Mouse (Mus musculus) ES-E14 (cell line): ENCODE measurements around the gene Tll2. TPM values are rescaled to one million over a fixed set of nuclear protein-coding genes. Genes with fewer than 3 reads are reported as not detected.

Experiments used
- DNase-seq: peaks from one replicate; pipeline ENCODE4 v3.0.0-alpha.2; 2013; ENCODE audit warnings: low read depth, low spot score
- H3K27ac ChIP-seq: 2 replicates; pipeline ENCODE4 v1.5.1; 2012; ENCODE audit warnings: low read depth, mild to moderate bottlenecking, low read length, moderate library complexity, mixed read lengths; ENCODE audit not compliant: poor library complexity, insufficient read depth, severe bottlenecking
- H3K36me3 ChIP-seq: 2 replicates; pipeline ENCODE4 v1.6.1; 2012; ENCODE audit warnings: mild to moderate bottlenecking, low read length, moderate library complexity, mixed read lengths; ENCODE audit not compliant: control insufficient read depth, poor library complexity, insufficient read depth, severe bottlenecking
- H3K4me1 ChIP-seq, 2 experiments: fragments of 150-350 bp in 1 of 2; sonication (generic) in 1 of 2; 2 replicates each; pipeline ENCODE4 v1.6.1; 2012; ENCODE audit warnings: low read length in 2 of 2, mild to moderate bottlenecking in 1 of 2, mixed read lengths in 1 of 2; ENCODE audit not compliant: control insufficient read depth in 2 of 2, insufficient read depth in 2 of 2, poor library complexity in 1 of 2
- H3K4me3 ChIP-seq, 2 experiments: fragments of 150-350 bp in 1 of 2; sonication (generic) in 1 of 2; 2 replicates each; pipeline ENCODE4 v1.5.1; 2012; ENCODE audit warnings: low read length in 2 of 2, low read depth in 1 of 2, mild to moderate bottlenecking in 1 of 2, mixed read lengths in 1 of 2; ENCODE audit not compliant: insufficient read depth in 1 of 2, poor library complexity in 1 of 2, severe bottlenecking in 1 of 2
- H3K9ac ChIP-seq: 2 replicates; pipeline ENCODE4 v1.6.1; 2012; ENCODE audit warnings: low read depth, mild to moderate bottlenecking, low read length, mixed read lengths; ENCODE audit not compliant: poor library complexity, insufficient read depth, severe bottlenecking
- H3K9me3 ChIP-seq: fragments of 150-350 bp; sonication (generic); 2 replicates; pipeline ENCODE4 v1.6.1; 2012; ENCODE audit warnings: low read depth, mild to moderate bottlenecking, low read length; ENCODE audit not compliant: control insufficient read depth, insufficient read depth
- CHD2 ChIP-seq: IDR thresholded peaks from 2 replicates; pipeline ENCODE4 v1.6.1; 2014; ENCODE audit warnings: mild to moderate bottlenecking, low read depth, low read length, inconsistent platforms
- HCFC1 ChIP-seq: IDR thresholded peaks from 2 replicates; pipeline ENCODE4 v1.6.1; 2012; ENCODE audit warnings: low read length, inconsistent platforms, borderline replicate concordance; ENCODE audit not compliant: insufficient read depth
- MAFK ChIP-seq: IDR thresholded peaks from 2 replicates; pipeline ENCODE4 v1.6.1; 2014; ENCODE audit warnings: mild to moderate bottlenecking, low read depth, low read length, inconsistent platforms; ENCODE audit not compliant: insufficient read depth
- ZC3H11A ChIP-seq: IDR thresholded peaks from 2 replicates; pipeline ENCODE4 v1.6.1; 2012; ENCODE audit warnings: low read depth, mild to moderate bottlenecking, inconsistent platforms, low read length, borderline replicate concordance
- ZNF384 ChIP-seq: IDR thresholded peaks from 2 replicates; pipeline ENCODE4 v1.6.1; 2012; ENCODE audit warnings: low read depth, low read length, inconsistent platforms
- in situ Hi-C, 2 experiments: fragments of 600-800 bp; cut with MboI; formaldehyde crosslinking; loops; one replicate each; pipeline ENCODE4 v1.15.1; 2025; ENCODE audit warnings: low sequenced_read_pairs in 2 of 2, inconsistent platforms in 1 of 2; ENCODE audit not compliant: unreplicated experiment in 2 of 2
- total RNA-seq: library from RNA; depleted of rRNA; stranded (reverse); fragments of 300-350 nt; gene quantifications from 2 replicates; pipeline ENCODE4 v1.2.3, GENCODE M21; 2012

Gene Tll2
- total RNA-seq, 1 experiment: 0.09 TPM

GRCm38 (mm10) chr19:41112609-41113008 is 94.0 kb downstream of the Tll2 start:
- in situ Hi-C loops: no loop called here
- TF ChIP-seq MAFK: no peak
- TF ChIP-seq CHD2: no peak
- TF ChIP-seq HCFC1: no peak
- no peak for TF ChIP-seq ZNF384
- H3K9ac ChIP-seq: no peak overlapping the region
- H3K4me3 ChIP-seq: no peak overlapping the region
- H3K4me1 ChIP-seq: no peaks in the 10 kb centered on the region
- no peak for DNase-seq
- no peaks in the 10 kb centered on the region for H3K36me3 ChIP-seq
- H3K9me3 ChIP-seq: no peaks in the 10 kb centered on the region
- no peak overlapping the region for H3K27ac ChIP-seq

- Histone ChIP-seq H3K4me3 (no peak overlapping the region), H3K9ac (no peak overlapping the region), H3K27ac (no peak overlapping the region), H3K36me3 (no peaks in the 10 kb centered on the region), H3K9me3 (no peaks in the 10 kb centered on the region), H3K4me1 (no peaks in the 10 kb centered on the region)
- TF ChIP-seq CHD2: no peak
- in situ Hi-C loops: no loop called here
- no peak for DNase-seq
Measured at GRCm38 (mm10) chr19:41109991-41110390, 96.6 kb downstream of the Tll2 start.

DNA sequence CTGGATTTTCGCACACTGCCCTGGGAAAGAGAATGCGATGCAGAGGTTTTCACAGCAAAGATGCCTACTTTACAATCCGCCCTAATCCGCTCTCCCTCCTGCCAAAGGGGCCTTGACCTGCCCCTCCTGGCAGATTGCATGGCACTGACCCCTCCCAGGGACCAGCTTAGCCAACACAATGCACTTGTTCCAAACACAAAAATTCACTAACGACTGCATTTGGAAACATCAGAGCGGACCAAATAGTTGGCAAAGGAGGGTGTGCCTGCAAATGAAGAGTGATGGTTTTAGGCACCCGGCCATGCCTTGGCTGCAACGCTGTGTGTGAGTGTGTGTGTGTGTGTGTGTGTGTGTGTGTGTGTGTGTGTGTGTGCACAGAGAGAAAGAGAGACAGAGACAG is 97.1 kb downstream of the Tll2 start:
- Histone ChIP-seq H3K27ac (no peak overlapping the region), H3K36me3 (no peaks in the 10 kb centered on the region), H3K4me3 (no peak overlapping the region), H3K4me1 (no peaks in the 10 kb centered on the region), H3K9ac (no peak overlapping the region), H3K9me3 (no peaks in the 10 kb centered on the region)
- in situ Hi-C loops: no loop called here
- DNase-seq: no peak
- TF ChIP-seq ZC3H11A (no peak), ZNF384 (no peak), HCFC1 (no peak), MAFK (no peak), CHD2 (no peak)

GRCm38 (mm10) chr19:41108666-41109065 is 98.0 kb downstream of the Tll2 start:
- DNase-seq: no peak
- no peaks in the 10 kb centered on the region for H3K9me3 ChIP-seq
- H3K4me1 ChIP-seq: no peaks in the 10 kb centered on the region
- no peak overlapping the region for H3K27ac ChIP-seq
- no peak for TF ChIP-seq MAFK
- TF ChIP-seq ZNF384: no peak
- no peak for TF ChIP-seq HCFC1
- no peak for TF ChIP-seq CHD2
- TF ChIP-seq ZC3H11A: no peak
- in situ Hi-C loops: no loop called here
- no peaks in the 10 kb centered on the region for H3K36me3 ChIP-seq
- no peak overlapping the region for H3K9ac ChIP-seq
- H3K4me3 ChIP-seq: no peak overlapping the region

DNA sequence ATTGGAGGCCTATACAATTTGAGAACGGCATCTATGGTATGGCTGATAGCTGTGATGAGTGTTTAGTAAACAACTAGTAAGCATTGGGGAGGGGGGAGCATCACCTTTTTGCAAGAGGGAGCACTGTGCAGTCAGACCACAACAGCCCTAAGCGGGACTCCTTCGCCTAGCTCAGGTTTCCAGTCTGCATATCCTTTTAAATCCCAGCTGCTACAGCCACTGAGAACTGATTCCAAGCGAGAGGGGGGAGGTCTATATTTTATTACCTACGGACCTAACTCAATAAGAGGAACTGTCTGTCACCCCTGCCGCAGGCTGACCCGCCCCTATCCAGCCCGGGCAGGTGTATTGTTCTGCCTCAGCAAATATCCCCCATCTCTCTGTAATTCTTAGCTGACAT is 99.1 kb downstream of the Tll2 start:
- no peak for DNase-seq

More for the DNA sequence above, 99.1 kb downstream of the Tll2 start:
- no peaks in the 10 kb centered on the region for H3K36me3 ChIP-seq
- in situ Hi-C loops: no loop called here
- no peak overlapping the region for H3K27ac ChIP-seq
- H3K9ac ChIP-seq: no peak overlapping the region
- TF ChIP-seq HCFC1: no peak
- no peak for TF ChIP-seq MAFK
- TF ChIP-seq ZNF384: no peak
- TF ChIP-seq CHD2: no peak
- TF ChIP-seq ZC3H11A: no peak
- no peaks in the 10 kb centered on the region for H3K9me3 ChIP-seq
- no peaks in the 10 kb centered on the region for H3K4me1 ChIP-seq
- H3K4me3 ChIP-seq: no peak overlapping the region
